Mouse (Mus musculus) CH12.LX (cell line): ENCODE data around the gene 9830107B12Rik. TPM values are rescaled to one million over a fixed set of nuclear protein-coding genes. Genes with fewer than 3 reads are reported as not detected.

ENCODE experiments used
- DNase-seq: peaks from one replicate; pipeline ENCODE4 v3.0.0-alpha.2; 2013; ENCODE audit errors: extremely low read depth
- H3K27ac ChIP-seq: 2 replicates; pipeline ENCODE4 v1.5.1; 2012; ENCODE audit warnings: low read depth, mild to moderate bottlenecking, control low read depth, moderate library complexity; ENCODE audit not compliant: insufficient read depth
- H3K27me3 ChIP-seq: replicated peaks from 2 replicates; pipeline ENCODE3; 2012; ENCODE audit warnings: inconsistent platforms
- H3K36me3 ChIP-seq, 2 experiments: replicated peaks in 1 of 2; 2 replicates each; pipeline versions ENCODE3 to v1.6.1; 2012; ENCODE audit warnings: inconsistent platforms in 1 of 2, low read length in 1 of 2, mild to moderate bottlenecking in 1 of 2, mixed read lengths in 1 of 2, moderate library complexity in 1 of 2; ENCODE audit not compliant: control insufficient read depth in 1 of 2, insufficient read depth in 1 of 2
- H3K4me1 ChIP-seq, 2 experiments: 2 replicates each; pipeline ENCODE4 v1.6.1; 2012; ENCODE audit warnings: inconsistent platforms in 1 of 2, moderate library complexity in 1 of 2; ENCODE audit not compliant: insufficient read depth in 2 of 2, control insufficient read depth in 1 of 2
- H3K4me2 ChIP-seq: 2 replicates; pipeline ENCODE4 v1.6.1; 2012; ENCODE audit warnings: low read depth, mild to moderate bottlenecking, control low read depth; ENCODE audit not compliant: poor library complexity, insufficient read depth, severe bottlenecking
- H3K4me3 ChIP-seq, 3 experiments: fragments of 150-350 bp in 1 of 3; sonication (generic) in 1 of 3; replicated peaks in 1 of 3; 2 replicates each; pipeline versions ENCODE3 to v1.5.1; 2011 to 2012; ENCODE audit warnings: low read depth in 2 of 3, low read length in 2 of 3, mild to moderate bottlenecking in 2 of 3, moderate library complexity in 2 of 3, control low read depth in 1 of 3, improper control_type of control experiment in 1 of 3, inconsistent platforms in 1 of 3, mixed read lengths in 1 of 3; ENCODE audit not compliant: poor library complexity in 1 of 3
- H3K79me2 ChIP-seq: replicated peaks from 2 replicates; pipeline ENCODE4 v1.6.1; 2012; ENCODE audit warnings: mild to moderate bottlenecking, moderate library complexity; ENCODE audit not compliant: control insufficient read depth, poor library complexity, insufficient read depth, severe bottlenecking; ENCODE audit errors: extremely low read depth
- H3K9ac ChIP-seq: 2 replicates; pipeline ENCODE4 v1.6.1; 2012; ENCODE audit warnings: low read depth, mild to moderate bottlenecking, control low read depth, moderate library complexity; ENCODE audit not compliant: insufficient read depth
- H3K9me3 ChIP-seq: replicated peaks from 2 replicates; pipeline ENCODE3; 2012; ENCODE audit warnings: low read length, inconsistent platforms, mixed read lengths
- BHLHE40 ChIP-seq: IDR thresholded peaks from 2 replicates; pipeline ENCODE4 v1.6.1; 2011; ENCODE audit warnings: mild to moderate bottlenecking, low read depth, low read length, improper control_type of control experiment
- CHD1 ChIP-seq: IDR thresholded peaks from 2 replicates; pipeline ENCODE4 v1.6.1; 2012; ENCODE audit warnings: low read depth, low read length, improper control_type of control experiment, inconsistent platforms
- CHD2 ChIP-seq: IDR thresholded peaks from 2 replicates; pipeline ENCODE4 v1.6.1; 2011; ENCODE audit warnings: low read length, improper control_type of control experiment
- CTCF ChIP-seq, 2 experiments: IDR thresholded peaks in 1 of 2; conservative IDR thresholded peaks in 1 of 2; 2 replicates each; pipeline ENCODE4 v1.5.1; 2011 to 2012; ENCODE audit warnings: low read depth in 2 of 2, low read length in 2 of 2, improper control_type of control experiment in 1 of 2, inconsistent platforms in 1 of 2, mild to moderate bottlenecking in 1 of 2, moderate library complexity in 1 of 2
- E2F4 ChIP-seq: IDR thresholded peaks from 2 replicates; pipeline ENCODE4 v1.6.1; 2011; ENCODE audit warnings: low read depth, low read length, improper control_type of control experiment; ENCODE audit not compliant: insufficient replicate concordance
- ELF1 ChIP-seq: IDR thresholded peaks from 2 replicates; pipeline ENCODE4 v1.6.1; 2014; ENCODE audit warnings: low read depth, mild to moderate bottlenecking, inconsistent platforms, low read length, improper control_type of control experiment
- EP300 ChIP-seq: IDR thresholded peaks from 2 replicates; pipeline ENCODE4 v1.6.1; 2011; ENCODE audit warnings: low read length, improper control_type of control experiment
- ETS1 ChIP-seq: conservative IDR thresholded peaks from 2 replicates; pipeline ENCODE4 v1.6.1; 2012; ENCODE audit warnings: low read depth, mild to moderate bottlenecking, inconsistent platforms, low read length, improper control_type of control experiment, moderate library complexity
- GABPA ChIP-seq: IDR thresholded peaks from 2 replicates; pipeline ENCODE4 v1.6.1; 2012; ENCODE audit warnings: low read depth, low read length, improper control_type of control experiment, inconsistent platforms; ENCODE audit not compliant: insufficient replicate concordance
- HCFC1 ChIP-seq: IDR thresholded peaks from 2 replicates; pipeline ENCODE4 v1.6.1; 2012; ENCODE audit warnings: low read depth, mild to moderate bottlenecking, inconsistent platforms, low read length, improper control_type of control experiment
- IRF4 ChIP-seq: IDR thresholded peaks from 2 replicates; pipeline ENCODE4 v1.6.1; 2014; ENCODE audit warnings: low read depth, mild to moderate bottlenecking, inconsistent platforms, low read length, improper control_type of control experiment
- JUN ChIP-seq: IDR thresholded peaks from 2 replicates; pipeline ENCODE4 v1.6.1; 2011; ENCODE audit warnings: low read depth, mild to moderate bottlenecking, low read length, improper control_type of control experiment, moderate library complexity; ENCODE audit not compliant: insufficient read depth
- JUND ChIP-seq: conservative IDR thresholded peaks from 2 replicates; pipeline ENCODE4 v1.6.1; 2011; ENCODE audit warnings: low read depth, low read length, improper control_type of control experiment
- KAT2A ChIP-seq: IDR thresholded peaks from 2 replicates; pipeline ENCODE4 v1.6.1; 2012; ENCODE audit warnings: low read length, improper control_type of control experiment, inconsistent platforms; ENCODE audit not compliant: insufficient replicate concordance
- MAFK ChIP-seq: IDR thresholded peaks from 2 replicates; pipeline ENCODE4 v1.6.1; 2011; ENCODE audit warnings: low read length, improper control_type of control experiment; ENCODE audit not compliant: insufficient replicate concordance
- MAX ChIP-seq: IDR thresholded peaks from 2 replicates; pipeline ENCODE4 v1.6.1; 2011; ENCODE audit warnings: low read length, improper control_type of control experiment
- MAZ ChIP-seq: IDR thresholded peaks from 2 replicates; pipeline ENCODE4 v1.6.1; 2012; ENCODE audit warnings: low read depth, mild to moderate bottlenecking, inconsistent platforms, low read length, improper control_type of control experiment, moderate library complexity
- MEF2A ChIP-seq: IDR thresholded peaks from 2 replicates; pipeline ENCODE4 v1.6.1; 2014; ENCODE audit warnings: low read depth, mild to moderate bottlenecking, inconsistent platforms, low read length, improper control_type of control experiment, borderline replicate concordance
- MXI1 ChIP-seq: IDR thresholded peaks from 2 replicates; pipeline ENCODE4 v1.6.1; 2011; ENCODE audit warnings: mild to moderate bottlenecking, low read depth, low read length, improper control_type of control experiment
- MYC ChIP-seq: IDR thresholded peaks from 2 replicates; pipeline ENCODE4 v1.6.1; 2011; ENCODE audit warnings: low read depth, mild to moderate bottlenecking, improper control_type of control experiment, low read length
- NELFE ChIP-seq: IDR thresholded peaks from 2 replicates; pipeline ENCODE4 v1.6.1; 2011; ENCODE audit warnings: low read depth, low read length, improper control_type of control experiment
- NRF1 ChIP-seq: IDR thresholded peaks from 2 replicates; pipeline ENCODE4 v1.6.1; 2014; ENCODE audit warnings: low read depth, mild to moderate bottlenecking, inconsistent platforms, low read length, improper control_type of control experiment, moderate library complexity
- PAX5 ChIP-seq: IDR thresholded peaks from 2 replicates; pipeline ENCODE4 v1.6.1; 2012; ENCODE audit warnings: low read length, inconsistent platforms, mixed read lengths
- POLR2A ChIP-seq: IDR thresholded peaks from 2 replicates; pipeline ENCODE4 v1.6.1; 2011; ENCODE audit warnings: low read depth, mild to moderate bottlenecking, improper control_type of control experiment, low read length
- POLR2AphosphoS2 ChIP-seq: IDR thresholded peaks from 2 replicates; pipeline ENCODE4 v1.6.1; 2011; ENCODE audit warnings: low read depth, low read length, improper control_type of control experiment
- RAD21 ChIP-seq: IDR thresholded peaks from 2 replicates; pipeline ENCODE4 v1.6.1; 2011; ENCODE audit warnings: low read depth, mild to moderate bottlenecking, low read length, improper control_type of control experiment, moderate library complexity
- RCOR1 ChIP-seq: conservative IDR thresholded peaks from 2 replicates; pipeline ENCODE4 v1.6.1; 2012; ENCODE audit warnings: low read depth, mild to moderate bottlenecking, inconsistent platforms, low read length, improper control_type of control experiment
- SIN3A ChIP-seq: IDR thresholded peaks from 2 replicates; pipeline ENCODE4 v1.6.1; 2012; ENCODE audit warnings: low read length, improper control_type of control experiment, inconsistent platforms
- SMC3 ChIP-seq: IDR thresholded peaks from 2 replicates; pipeline ENCODE4 v1.6.1; 2011; ENCODE audit warnings: low read depth, low read length, improper control_type of control experiment
- TBP ChIP-seq: conservative IDR thresholded peaks from 2 replicates; pipeline ENCODE4 v1.6.1; 2011; ENCODE audit warnings: low read depth, low read length, improper control_type of control experiment
- TCF12 ChIP-seq: IDR thresholded peaks from 2 replicates; pipeline ENCODE4 v1.6.1; 2014; ENCODE audit warnings: low read depth, mild to moderate bottlenecking, inconsistent platforms, low read length, improper control_type of control experiment
- UBTF ChIP-seq: IDR thresholded peaks from 2 replicates; pipeline ENCODE4 v1.6.1; 2012; ENCODE audit warnings: low read depth, mild to moderate bottlenecking, inconsistent platforms, low read length, improper control_type of control experiment, moderate library complexity
- USF1 ChIP-seq: IDR thresholded peaks from 2 replicates; pipeline ENCODE4 v1.6.1; 2014; ENCODE audit warnings: low read depth, mild to moderate bottlenecking, inconsistent platforms, low read length, improper control_type of control experiment
- USF2 ChIP-seq: conservative IDR thresholded peaks from 2 replicates; pipeline ENCODE4 v1.6.1; 2011; ENCODE audit warnings: low read depth, low read length, improper control_type of control experiment
- ZC3H11A ChIP-seq: IDR thresholded peaks from 2 replicates; pipeline ENCODE4 v1.6.1; 2012; ENCODE audit warnings: low read depth, mild to moderate bottlenecking, inconsistent platforms, low read length, improper control_type of control experiment
- ZKSCAN1 ChIP-seq: IDR thresholded peaks from 2 replicates; pipeline ENCODE4 v1.6.1; 2012; ENCODE audit warnings: low read depth, inconsistent platforms, low read length, improper control_type of control experiment, borderline replicate concordance
- ZMIZ1 ChIP-seq: IDR thresholded peaks from 2 replicates; pipeline ENCODE4 v1.6.1; 2012; ENCODE audit warnings: low read depth, mild to moderate bottlenecking, inconsistent platforms, low read length, improper control_type of control experiment
- ZNF384 ChIP-seq: IDR thresholded peaks from 2 replicates; pipeline ENCODE4 v1.6.1; 2012; ENCODE audit warnings: low read depth, low read length, improper control_type of control experiment, inconsistent platforms
- dilution Hi-C: fragments of 300-500 bp; cut with MboI; formaldehyde crosslinking; loops from 2 replicates; pipeline ENCODE4 v1.14.3; 2020; ENCODE audit warnings: low sequenced_read_pairs; ENCODE audit not compliant: extremely low pct_unique_long_range_greater_than_20kb, extremely low pct_ligation_motif_present
- in situ Hi-C: fragments of 300-500 bp; cut with MboI; formaldehyde crosslinking; loops from 3 replicates; pipeline ENCODE4 v1.14.3; 2019; ENCODE audit warnings: low sequenced_read_pairs, low pct_ligation_motif_present, low pct_unique_long_range_greater_than_20kb, mixed read lengths
- polyA plus RNA-seq: library from polyadenylated mRNA; unstranded; fragments of >175 nt; gene quantifications from 2 replicates; pipeline ENCODE4 v1.2.1, GENCODE M21; 2012; ENCODE audit warnings: low read depth; ENCODE audit not compliant: insufficient read length
- total RNA-seq, 2 experiments: library from RNA; depleted of rRNA; stranded (reverse); fragments of 300-350 nt in 1 of 2; fragments of >200 nt in 1 of 2; gene quantifications; 2 replicates each; pipeline ENCODE4 v1.2.3; 2012 to 2014

The 9830107B12Rik gene
- total and polyA plus RNA-seq, 3 experiments = not detected

DNA sequence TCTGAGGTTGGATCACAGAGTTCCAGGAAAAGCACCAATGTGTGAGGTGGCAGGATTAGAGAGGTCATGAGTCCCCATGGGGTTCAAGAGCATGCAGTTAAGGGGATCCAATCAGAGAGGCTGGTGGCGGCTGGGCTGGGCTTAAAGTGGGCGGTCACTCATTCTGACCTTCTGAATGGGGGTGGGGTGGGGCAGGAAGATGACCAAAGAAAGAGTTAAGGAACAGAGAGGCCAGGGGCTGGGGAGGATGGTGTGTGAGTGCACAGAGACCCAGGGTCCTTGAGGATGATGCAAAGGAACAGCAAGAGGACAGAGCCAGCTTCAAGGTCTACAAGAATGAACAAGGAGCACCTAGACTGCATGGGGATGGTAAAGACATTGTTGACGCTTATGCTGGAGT, 37.5 kb downstream of the 9830107B12Rik start:
- Histone ChIP-seq H3K4me2 (peak overlapping the region; percentile 48), H3K79me2 (no peaks in the 10 kb centered on the region), H3K36me3 (peaks cover 0 to 3% of the 10 kb centered on the region in 2 experiments), H3K4me1 (peaks cover 24 to 50% of the 10 kb centered on the region in 2 experiments), H3K9ac (peak overlapping the region; percentile 76), H3K27me3 (no peaks in the 10 kb centered on the region), H3K27ac (peak overlapping the region; percentile 99), H3K4me3 (peak overlapping the region; percentile 13 to 45 (median 27)), H3K9me3 (peaks cover 14% of the 10 kb centered on the region)
- DNase-seq = peak; percentile 91
- TF ChIP-seq HCFC1 (no peak; the same call in 1 of the 2 replicates), EP300 (no peak), ZKSCAN1 (no peak), IRF4 (no peak), CTCF (conservative IDR thresholded peaks at IDR 0.05 in 1 of 2, IDR thresholded peaks at IDR 0.05 in 1 of 2; ENCODE audit: low read depth in 2 of 2, low read length in 2 of 2) (no peak), RAD21 (no peak), USF2 (no peak), BHLHE40 (0 out of 2 replicates have a peak, but pooled peaks have one; percentile 4), MYC (0 out of 2 replicates have a peak, but pooled peaks have one; percentile 36), MXI1 (no peak), MAX (no peak), KAT2A (no peak), CHD1 (no peak), POLR2A (peak; percentile 61), MAFK (no peak), CHD2 (peak; percentile 74), ZMIZ1 (no peak), ELF1 (peak; percentile 26; the same call in 1 of the 2 replicates), GABPA (no peak), E2F4 (no peak), RCOR1 (no peak), NRF1 (no peak), ZC3H11A (no peak), JUND (no peak), POLR2AphosphoS2 (no peak), ETS1 (0 out of 2 replicates have a peak, but pooled peaks have one; percentile 13), ZNF384 (no peak), NELFE (peak; percentile 72), USF1 (no peak), PAX5 (no peak), UBTF (no peak), JUN (no peak), SIN3A (no peak), MEF2A (peak; percentile 41; the same call in 1 of the 2 replicates), MAZ (no peak; the same call in 1 of the 2 replicates), SMC3 (no peak), TBP (peak; percentile 67; the same call in 1 of the 2 replicates), TCF12 (peak; percentile 69; the same call in 1 of the 2 replicates)
- in situ Hi-C loops = loop anchor here (25.0 kb wide), 1 partner anchor 179 kb away; the partner anchor contains the start of gene Treml2
- dilution Hi-C loops = no loop called here
